Mouse (Mus musculus): Measurements from ENCODE around the gene Clic4. TPM values are rescaled to one million over a fixed set of nuclear protein-coding genes. Genes with fewer than 3 reads are reported as not detected.

The Clic4 gene
- polyA plus RNA-seq, 1 experiment from 2014 or later = 56.1 TPM

- WGBS = 5% methylated on average over 38 of the region's 38 CpGs
- Histone ChIP-seq H3K4me1 (ENCODE audit: control insufficient read depth, insufficient read depth, low read depth, low read length) (peaks cover 7% of the 10 kb centered on the region; the same call in 1 of the 2 replicates), H3K27ac (ENCODE audit: low read depth, low read length) (no peak overlapping the region), H3K36me3 (ENCODE audit: control insufficient read depth, insufficient read depth, low read length) (no peaks in the 10 kb centered on the region), H3K9ac (ENCODE audit: low read depth, low read length) (peak overlapping the region; percentile 29; the same call in 1 of the 2 replicates), H3K27me3 (replicated peaks; ENCODE audit: control insufficient read depth, insufficient read depth, low read length) (peaks cover 21% of the 10 kb centered on the region), H3K4me3 (ENCODE audit: low read length) (peak overlapping the region; percentile 32), H3K4me2 (ENCODE audit: low read length) (peak overlapping the region; percentile 53), H3K9me3 (ENCODE audit: control insufficient read depth, low read length) (no peaks in the 10 kb centered on the region)
- ATAC-seq = no peak
These were observed 97.1 kb downstream of the Clic4 start for GRCm38 (mm10) chr4:135175406-135176120.

- no peaks in the 10 kb centered on the region for H3K36me3 ChIP-seq (ENCODE audit: control insufficient read depth, insufficient read depth, low read length)
- no peak overlapping the region for H3K4me3 ChIP-seq (ENCODE audit: low read length)
- H3K4me1 ChIP-seq (ENCODE audit: control insufficient read depth, insufficient read depth, low read depth, low read length) = peaks cover 14% of the 10 kb centered on the region
- ATAC-seq = no peak
- no peaks in the 10 kb centered on the region for H3K9me3 ChIP-seq (ENCODE audit: control insufficient read depth, low read length)
- WGBS = 71% methylated on average over 12 of the region's 12 CpGs
- no peak overlapping the region for H3K4me2 ChIP-seq (ENCODE audit: low read length)
- no peak overlapping the region for H3K9ac ChIP-seq (ENCODE audit: low read depth, low read length)
- no peak overlapping the region for H3K27ac ChIP-seq (ENCODE audit: low read depth, low read length)
- peaks cover 39% of the 10 kb centered on the region for H3K27me3 ChIP-seq (replicated peaks; ENCODE audit: control insufficient read depth, insufficient read depth, low read length)
These were observed 101.2 kb downstream of the Clic4 start for GRCm38 (mm10) chr4:135171304-135171875.

- Histone ChIP-seq H3K4me1 (ENCODE audit: control insufficient read depth, insufficient read depth, low read depth, low read length) (peaks cover 9% of the 10 kb centered on the region), H3K9me3 (ENCODE audit: control insufficient read depth, low read length) (no peaks in the 10 kb centered on the region), H3K27ac (ENCODE audit: low read depth, low read length) (no peak overlapping the region), H3K36me3 (ENCODE audit: control insufficient read depth, insufficient read depth, low read length) (no peaks in the 10 kb centered on the region), H3K27me3 (replicated peaks; ENCODE audit: control insufficient read depth, insufficient read depth, low read length) (peaks cover 43% of the 10 kb centered on the region), H3K4me3 (ENCODE audit: low read length) (no peak overlapping the region), H3K4me2 (ENCODE audit: low read length) (no peak overlapping the region), H3K9ac (ENCODE audit: low read depth, low read length) (no peak overlapping the region)
- 61% methylated on average over 4 of the region's 4 CpGs for WGBS
- ATAC-seq = no peak
These were observed 103.1 kb downstream of the Clic4 start for GRCm38 (mm10) chr4:135169501-135169900.

GRCm38 (mm10) chr4:135169096-135169495, 103.5 kb downstream of the Clic4 start:
- no peaks in the 10 kb centered on the region for H3K36me3 ChIP-seq (ENCODE audit: control insufficient read depth, insufficient read depth, low read length)
- H3K9me3 ChIP-seq (ENCODE audit: control insufficient read depth, low read length) = no peaks in the 10 kb centered on the region
- peaks cover 9% of the 10 kb centered on the region for H3K4me1 ChIP-seq (ENCODE audit: control insufficient read depth, insufficient read depth, low read depth, low read length)
- no peak overlapping the region for H3K4me2 ChIP-seq (ENCODE audit: low read length)
- no peak for ATAC-seq
- no peak overlapping the region for H3K4me3 ChIP-seq (ENCODE audit: low read length)
- WGBS = 82% methylated on average over 10 of the region's 10 CpGs
- no peak overlapping the region for H3K9ac ChIP-seq (ENCODE audit: low read depth, low read length)
- no peak overlapping the region for H3K27ac ChIP-seq (ENCODE audit: low read depth, low read length)
- H3K27me3 ChIP-seq (replicated peaks; ENCODE audit: control insufficient read depth, insufficient read depth, low read length) = peaks cover 44% of the 10 kb centered on the region

- no peaks in the 10 kb centered on the region for H3K36me3 ChIP-seq (ENCODE audit: control insufficient read depth, insufficient read depth, low read length)
- peaks cover 34% of the 10 kb centered on the region for H3K27me3 ChIP-seq (replicated peaks; ENCODE audit: control insufficient read depth, insufficient read depth, low read length)
- ATAC-seq = no peak
- no peaks in the 10 kb centered on the region for H3K9me3 ChIP-seq (ENCODE audit: control insufficient read depth, low read length)
- H3K4me1 ChIP-seq (ENCODE audit: control insufficient read depth, insufficient read depth, low read depth, low read length) = peaks cover 9% of the 10 kb centered on the region
- no peak overlapping the region for H3K4me3 ChIP-seq (ENCODE audit: low read length)
- H3K9ac ChIP-seq (ENCODE audit: low read depth, low read length) = no peak overlapping the region
- no peak overlapping the region for H3K27ac ChIP-seq (ENCODE audit: low read depth, low read length)
- no peak overlapping the region for H3K4me2 ChIP-seq (ENCODE audit: low read length)
- WGBS = 62% methylated on average over 7 of the region's 7 CpGs
These were observed 104.6 kb downstream of the Clic4 start for GRCm38 (mm10) chr4:135167816-135168527.

- H3K27me3 ChIP-seq (replicated peaks; ENCODE audit: control insufficient read depth, insufficient read depth, low read length) = peaks cover 34% of the 10 kb centered on the region
- no peaks in the 10 kb centered on the region for H3K36me3 ChIP-seq (ENCODE audit: control insufficient read depth, insufficient read depth, low read length)
- peak overlapping the region; percentile 41 for H3K9ac ChIP-seq (ENCODE audit: low read depth, low read length)
- no peak overlapping the region for H3K27ac ChIP-seq (ENCODE audit: low read depth, low read length)
- peak overlapping the region; percentile 25; the same call in 1 of the 2 replicates for H3K4me2 ChIP-seq (ENCODE audit: low read length)
- H3K4me1 ChIP-seq (ENCODE audit: control insufficient read depth, insufficient read depth, low read depth, low read length) = peaks cover 9% of the 10 kb centered on the region
- WGBS = 4% methylated on average over 23 of the region's 23 CpGs
- ATAC-seq = no peak; the same call in 1 of the 2 replicates
- H3K9me3 ChIP-seq (ENCODE audit: control insufficient read depth, low read length) = no peaks in the 10 kb centered on the region
- H3K4me3 ChIP-seq (ENCODE audit: low read length) = no peak overlapping the region
These were observed 106.0 kb downstream of the Clic4 start for GRCm38 (mm10) chr4:135166413-135167225.

GRCm38 (mm10) chr4:135165761-135166160, 106.9 kb downstream of the Clic4 start:
- H3K9ac ChIP-seq (ENCODE audit: low read depth, low read length) = no peak overlapping the region
- ATAC-seq = no peak
- no peak overlapping the region for H3K4me2 ChIP-seq (ENCODE audit: low read length)
- H3K36me3 ChIP-seq (ENCODE audit: control insufficient read depth, insufficient read depth, low read length) = no peaks in the 10 kb centered on the region
- peaks cover 34% of the 10 kb centered on the region for H3K27me3 ChIP-seq (replicated peaks; ENCODE audit: control insufficient read depth, insufficient read depth, low read length)
- H3K4me3 ChIP-seq (ENCODE audit: low read length) = no peak overlapping the region
- WGBS = 54% methylated on average over 6 of the region's 6 CpGs
- no peak overlapping the region for H3K27ac ChIP-seq (ENCODE audit: low read depth, low read length)
- no peaks in the 10 kb centered on the region for H3K9me3 ChIP-seq (ENCODE audit: control insufficient read depth, low read length)
- H3K4me1 ChIP-seq (ENCODE audit: control insufficient read depth, insufficient read depth, low read depth, low read length) = peaks cover 9% of the 10 kb centered on the region

Data from hindbrain, embryonic 16.5 days (tissue).